Mouse (Mus musculus) heart, embryonic 15.5 days (tissue): ENCODE measurements at regions not wholly inside any gene's neighbourhood (a gene's known extent, or its start where the extent isn't known, plus 50 kb on each side); places are given as distances from the start of the nearest gene placed in this dataset.

Source experiments
- ATAC-seq: fragments of 200-750 bp; cut with Nextera tagmentation; replicated peaks from 2 replicates; pipeline ENCODE4 v1.8.0; 2017; ENCODE audit warnings: low read depth, moderate TSS enrichment; ENCODE audit not compliant: insufficient number of reproducible peaks, insufficient read depth, low FRiP score
- H3K27ac ChIP-seq: fragments of 300-500 bp; sonication (generic); 2 replicates; pipeline ENCODE4 v1.5.1; 2015; ENCODE audit warnings: mild to moderate bottlenecking, inconsistent platforms
- H3K27me3 ChIP-seq: fragments of 300-500 bp; sonication (generic); 2 replicates; pipeline ENCODE4 v1.6.1; 2015; ENCODE audit warnings: inconsistent platforms
- H3K36me3 ChIP-seq: fragments of 300-500 bp; sonication (generic); 2 replicates; pipeline ENCODE4 v1.6.1; 2015; ENCODE audit warnings: mild to moderate bottlenecking, inconsistent platforms
- H3K4me1 ChIP-seq: fragments of 300-500 bp; sonication (generic); replicated peaks from 2 replicates; pipeline ENCODE4 v1.6.1; 2015; ENCODE audit warnings: inconsistent platforms
- H3K4me2 ChIP-seq: fragments of 300-500 bp; sonication (generic); 2 replicates; pipeline ENCODE4 v1.6.1; 2015; ENCODE audit warnings: inconsistent platforms, mild to moderate bottlenecking, moderate library complexity
- H3K4me3 ChIP-seq: fragments of 300-500 bp; sonication (generic); 2 replicates; pipeline ENCODE4 v1.5.1; 2015; ENCODE audit warnings: mild to moderate bottlenecking, inconsistent platforms
- H3K9ac ChIP-seq: fragments of 300-500 bp; sonication (generic); 2 replicates; pipeline ENCODE4 v1.6.1; 2015; ENCODE audit warnings: mild to moderate bottlenecking, inconsistent platforms
- H3K9me3 ChIP-seq: fragments of 300-500 bp; sonication (generic); replicated peaks from 2 replicates; pipeline ENCODE4 v1.6.1; 2016; ENCODE audit warnings: inconsistent platforms
- WGBS: fragments of 180-500 bp; shearing (Covaris S2); methylation state at CpG from one replicate; pipeline ENCODE4 v1.1.7; 2015; ENCODE audit warnings: mixed read lengths; 5-methylcytosine and 5-hydroxymethylcytosine counted together

DNA sequence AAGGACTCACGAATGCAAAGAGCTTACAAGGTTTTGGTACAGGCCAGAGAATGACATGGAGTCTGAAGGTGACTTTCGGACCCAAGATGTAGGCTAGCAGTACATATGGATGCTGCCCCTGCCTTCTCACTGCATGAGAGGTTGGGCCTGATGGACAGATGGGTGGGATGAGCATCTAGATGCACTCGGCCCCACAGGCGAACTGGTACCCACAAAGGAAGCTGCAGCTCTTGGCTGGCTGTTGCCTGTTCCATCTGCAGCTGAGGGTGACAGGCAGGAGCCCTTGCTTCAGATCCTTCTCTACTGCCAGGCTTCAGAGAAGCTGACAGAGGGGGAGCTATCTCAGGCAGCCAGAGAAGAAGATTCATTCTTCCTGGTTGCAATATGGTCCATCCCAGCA, 216.8 kb upstream of the Tas2r119 start:
- Histone ChIP-seq H3K4me1 (no peaks in the 10 kb centered on the region), H3K4me2 (no peak overlapping the region), H3K9ac (no peak overlapping the region), H3K27me3 (no peaks in the 10 kb centered on the region), H3K27ac (no peak overlapping the region), H3K9me3 (no peaks in the 10 kb centered on the region), H3K4me3 (no peak overlapping the region), H3K36me3 (no peaks in the 10 kb centered on the region)
- no peak for ATAC-seq
- WGBS: 75% methylated on average over 4 of the region's 4 CpGs

DNA sequence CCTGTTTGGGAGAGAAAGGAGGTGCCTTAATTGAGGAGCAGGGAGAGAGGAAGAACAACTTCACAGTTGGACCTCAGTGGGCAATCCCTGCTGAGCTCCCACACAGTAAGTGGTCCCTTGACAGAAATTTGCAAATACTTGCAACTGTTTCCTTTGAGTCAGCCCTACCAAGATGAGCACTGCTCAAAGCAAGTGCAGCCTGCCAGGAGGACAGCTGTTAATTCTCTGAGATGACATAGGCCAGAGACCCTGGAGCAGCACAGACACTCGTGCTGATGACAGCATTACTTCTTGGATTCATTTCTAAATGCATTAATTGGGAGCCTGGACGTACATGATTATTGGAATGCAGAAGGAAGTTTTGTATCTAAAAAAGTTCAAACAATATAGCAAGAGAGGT, 215.1 kb upstream of the Tas2r119 start:
- H3K4me1 ChIP-seq: no peaks in the 10 kb centered on the region
- ATAC-seq: no peak
- H3K9me3 ChIP-seq: no peaks in the 10 kb centered on the region

DNA sequence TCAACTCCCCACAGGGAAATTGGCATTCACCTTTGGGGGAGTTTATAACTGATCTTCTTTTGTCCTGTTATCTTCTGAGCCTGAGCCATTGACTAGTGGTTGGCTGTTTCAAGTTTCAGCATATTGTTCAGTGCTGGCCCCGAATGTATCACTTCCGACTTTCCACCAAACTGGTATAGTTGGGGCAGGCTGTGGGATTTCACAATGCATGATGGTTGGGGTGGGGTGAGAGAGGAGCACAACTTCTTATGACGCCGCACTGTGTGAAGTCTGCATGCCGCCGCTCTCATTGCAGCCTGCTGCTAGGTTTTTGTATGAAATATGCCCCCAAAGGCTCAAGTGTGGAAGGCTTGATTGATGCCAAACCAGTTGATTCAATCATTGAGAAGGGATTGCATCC, 212.2 kb upstream of the Tas2r119 start:
- ATAC-seq: no peak
- Histone ChIP-seq H3K4me3 (no peak overlapping the region), H3K9ac (no peak overlapping the region), H3K27me3 (no peaks in the 10 kb centered on the region), H3K27ac (no peak overlapping the region), H3K9me3 (no peaks in the 10 kb centered on the region), H3K36me3 (no peaks in the 10 kb centered on the region), H3K4me1 (no peaks in the 10 kb centered on the region), H3K4me2 (no peak overlapping the region)
- 91% methylated on average over 6 of the region's 6 CpGs for WGBS

More for the DNA sequence above, 215.1 kb upstream of the Tas2r119 start:
- Histone ChIP-seq H3K4me3 (no peak overlapping the region), H3K27ac (no peak overlapping the region), H3K27me3 (no peaks in the 10 kb centered on the region), H3K4me2 (no peak overlapping the region), H3K9ac (no peak overlapping the region), H3K36me3 (no peaks in the 10 kb centered on the region)
- 34% methylated on average over 2 of the region's 2 CpGs for WGBS

DNA sequence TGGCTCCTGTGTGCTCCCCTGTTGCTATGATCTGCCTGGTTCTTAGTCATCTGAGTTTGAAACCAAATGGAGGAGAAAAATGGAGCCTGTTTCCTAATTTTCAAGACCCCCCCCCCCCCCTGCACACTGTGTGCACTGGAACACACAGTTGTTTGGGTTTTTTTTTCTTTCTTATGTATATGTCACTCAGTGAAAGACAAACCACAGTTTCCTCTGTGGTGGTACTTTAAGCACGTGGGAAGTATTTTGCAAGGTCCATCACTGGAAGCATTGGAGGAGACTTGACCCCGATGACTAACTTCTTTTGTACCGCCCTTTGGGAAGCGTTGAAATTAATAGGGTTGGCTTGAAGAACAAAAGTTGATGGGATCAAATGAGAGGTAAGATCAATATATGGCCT, 211.5 kb upstream of the Tas2r119 start:
- Histone ChIP-seq H3K27ac (no peak overlapping the region), H3K4me2 (no peak overlapping the region), H3K9me3 (no peaks in the 10 kb centered on the region), H3K4me3 (no peak overlapping the region), H3K36me3 (no peaks in the 10 kb centered on the region), H3K27me3 (no peaks in the 10 kb centered on the region), H3K4me1 (no peaks in the 10 kb centered on the region), H3K9ac (no peak overlapping the region)
- WGBS: 82% methylated on average over 4 of the region's 4 CpGs
- no peak for ATAC-seq

DNA sequence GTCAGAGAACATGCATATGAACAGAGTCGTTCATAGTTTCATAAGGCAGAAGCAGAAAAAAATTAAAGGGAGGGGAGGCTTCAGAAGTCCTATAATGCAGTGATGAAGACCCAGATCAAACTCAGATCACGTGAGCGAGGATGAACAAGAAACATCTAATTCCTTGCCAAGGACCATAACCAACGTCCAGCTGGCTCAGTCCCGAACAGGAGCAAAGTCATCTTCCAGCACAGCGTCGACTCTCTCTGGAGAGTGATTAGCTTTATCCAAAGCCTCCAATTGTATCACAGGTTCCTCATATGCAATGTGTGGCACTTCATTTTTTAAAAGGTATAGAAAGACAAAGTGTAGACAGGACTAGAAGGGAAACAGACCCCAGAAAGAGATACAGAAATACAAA, 204.2 kb upstream of the Tas2r119 start:
- ATAC-seq: no peak

DNA sequence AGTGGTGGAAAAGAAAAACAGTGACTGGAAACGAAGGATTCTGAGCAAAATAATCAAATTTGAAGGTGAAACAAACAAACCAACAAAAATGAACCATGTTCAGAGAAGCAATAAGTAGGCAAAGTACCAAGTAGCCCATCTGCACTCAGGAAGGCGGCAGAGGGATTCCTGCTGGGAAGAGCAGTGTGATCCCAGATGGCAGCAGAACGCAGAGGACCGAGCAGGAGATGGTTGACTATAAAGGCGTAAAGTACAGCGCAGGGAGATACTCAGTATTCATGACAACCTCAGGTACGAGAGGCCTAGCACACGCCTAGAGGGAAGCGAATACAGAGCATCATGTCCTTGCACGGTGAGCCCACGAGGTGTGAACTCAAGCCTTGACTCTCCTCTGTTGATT, 203.2 kb upstream of the Tas2r119 start:
- 88% methylated on average over 11 of the region's 11 CpGs for WGBS
- Histone ChIP-seq H3K27me3 (no peaks in the 10 kb centered on the region), H3K36me3 (no peaks in the 10 kb centered on the region), H3K4me2 (no peak overlapping the region), H3K4me1 (peaks cover 3% of the 10 kb centered on the region; the same call in 1 of the 2 replicates), H3K9me3 (no peaks in the 10 kb centered on the region), H3K27ac (no peak overlapping the region), H3K4me3 (no peak overlapping the region), H3K9ac (no peak overlapping the region)
- ATAC-seq: no peak

More for the DNA sequence above, 204.2 kb upstream of the Tas2r119 start:
- Histone ChIP-seq H3K4me1 (peaks cover 3% of the 10 kb centered on the region; the same call in 1 of the 2 replicates), H3K36me3 (no peaks in the 10 kb centered on the region), H3K9ac (no peak overlapping the region), H3K9me3 (no peaks in the 10 kb centered on the region), H3K4me3 (no peak overlapping the region), H3K27me3 (no peaks in the 10 kb centered on the region), H3K4me2 (no peak overlapping the region), H3K27ac (no peak overlapping the region)
- WGBS: 68% methylated on average over 7 of the region's 7 CpGs

DNA sequence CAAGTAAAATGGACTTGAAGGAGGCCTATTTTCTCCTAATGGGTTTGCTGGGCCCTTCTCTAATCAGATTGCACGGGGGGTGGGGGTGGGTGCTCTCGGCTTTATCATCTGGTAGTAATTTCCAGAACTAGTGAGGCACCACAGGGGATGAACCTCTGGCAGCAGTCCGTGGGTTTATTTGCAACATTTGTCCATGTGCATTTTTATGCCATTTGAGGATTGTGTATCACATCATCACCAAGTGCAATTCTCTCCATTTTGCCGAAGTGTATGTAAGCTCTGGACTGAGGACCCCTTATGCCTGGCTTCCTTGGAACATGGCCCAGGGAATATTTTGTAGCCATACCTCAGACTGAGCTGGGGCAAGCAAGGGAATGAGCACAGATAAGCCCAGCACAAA, 200.6 kb upstream of the Tas2r119 start:
- Histone ChIP-seq H3K9me3 (no peaks in the 10 kb centered on the region), H3K27me3 (no peaks in the 10 kb centered on the region), H3K4me3 (no peak overlapping the region), H3K9ac (no peak overlapping the region), H3K4me2 (no peak overlapping the region), H3K4me1 (peaks cover 3% of the 10 kb centered on the region; the same call in 1 of the 2 replicates), H3K36me3 (no peaks in the 10 kb centered on the region), H3K27ac (no peak overlapping the region)
- no peak for ATAC-seq
- WGBS: 37% methylated on average over 4 of the region's 4 CpGs

DNA sequence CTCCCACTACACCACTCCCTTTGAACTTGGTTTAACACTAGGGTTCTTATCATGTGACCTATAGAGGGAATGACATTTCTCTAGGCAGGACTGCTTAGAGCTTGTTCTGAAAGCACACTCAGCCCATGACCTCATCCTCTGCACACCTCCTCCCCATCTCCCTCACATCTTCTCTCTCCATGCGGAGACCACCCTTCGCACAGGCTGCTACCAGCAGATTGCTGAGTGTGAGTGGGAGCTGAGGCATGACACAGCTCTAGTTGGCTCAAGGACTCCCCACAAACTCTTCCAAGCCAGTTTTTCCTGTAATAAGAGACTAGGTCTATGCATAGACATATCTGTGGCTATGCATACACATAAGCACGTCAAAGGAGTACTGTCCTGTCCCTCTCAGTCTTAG, 199.5 kb upstream of the Tas2r119 start:
- Histone ChIP-seq H3K9ac (no peak overlapping the region), H3K27ac (no peak overlapping the region), H3K27me3 (no peaks in the 10 kb centered on the region), H3K4me2 (no peak overlapping the region), H3K36me3 (no peaks in the 10 kb centered on the region), H3K4me1 (peaks cover 3% of the 10 kb centered on the region; the same call in 1 of the 2 replicates), H3K9me3 (no peaks in the 10 kb centered on the region), H3K4me3 (no peak overlapping the region)
- WGBS: 73% methylated on average over 3 of the region's 3 CpGs
- no peak for ATAC-seq

DNA sequence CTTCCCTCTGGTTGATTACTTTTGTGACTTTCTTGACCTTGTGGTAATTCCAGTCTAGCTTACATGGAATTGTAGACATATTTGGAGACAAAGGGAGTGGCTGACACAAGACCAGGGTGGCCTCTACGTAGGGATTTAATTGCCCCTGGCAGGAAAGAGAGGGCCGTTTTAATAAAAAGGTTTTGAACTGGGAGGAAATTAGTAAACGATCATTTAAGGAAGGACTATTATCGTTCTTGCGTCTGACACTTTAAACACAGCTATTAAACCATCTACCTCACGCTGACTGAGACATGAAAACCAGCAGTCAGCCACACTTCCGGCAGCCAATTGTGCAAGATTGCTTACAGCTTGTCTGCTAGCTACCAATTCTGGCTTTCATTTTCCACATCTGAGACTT, 197.1 kb upstream of the Tas2r119 start:
- Histone ChIP-seq H3K4me2 (no peak overlapping the region), H3K27ac (no peak overlapping the region), H3K36me3 (no peaks in the 10 kb centered on the region), H3K4me3 (no peak overlapping the region), H3K9me3 (no peaks in the 10 kb centered on the region), H3K4me1 (peaks cover 3% of the 10 kb centered on the region; the same call in 1 of the 2 replicates), H3K27me3 (no peaks in the 10 kb centered on the region), H3K9ac (no peak overlapping the region)
- no peak for ATAC-seq
- 79% methylated on average over 7 of the region's 7 CpGs for WGBS

DNA sequence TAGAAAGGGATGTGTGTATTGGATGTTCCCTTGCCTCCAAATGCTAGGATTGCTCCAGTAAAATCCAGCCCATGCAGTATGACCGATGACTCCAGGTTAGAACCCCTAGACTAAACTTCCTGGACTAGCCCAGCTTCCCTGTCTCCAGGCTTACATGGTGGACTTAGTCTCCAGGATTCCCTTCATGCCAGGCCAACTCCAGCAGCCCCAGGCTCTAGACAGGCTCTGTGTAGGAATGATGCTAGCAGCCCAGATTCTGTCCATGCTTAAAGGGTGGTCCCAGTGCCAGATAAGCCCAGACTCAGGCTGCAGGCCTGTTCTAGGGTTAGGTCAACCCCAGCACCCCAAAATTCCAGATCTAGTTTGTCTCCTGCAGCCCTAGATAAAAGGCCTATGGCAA, 196.3 kb upstream of the Tas2r119 start:
- Histone ChIP-seq H3K27me3 (no peaks in the 10 kb centered on the region), H3K4me3 (no peak overlapping the region), H3K27ac (no peak overlapping the region), H3K36me3 (no peaks in the 10 kb centered on the region), H3K9ac (no peak overlapping the region), H3K9me3 (no peaks in the 10 kb centered on the region), H3K4me1 (peaks cover 3% of the 10 kb centered on the region; the same call in 1 of the 2 replicates), H3K4me2 (no peak overlapping the region)
- 88% methylated on average over 1 of the region's 1 CpGs for WGBS
- ATAC-seq: no peak

DNA sequence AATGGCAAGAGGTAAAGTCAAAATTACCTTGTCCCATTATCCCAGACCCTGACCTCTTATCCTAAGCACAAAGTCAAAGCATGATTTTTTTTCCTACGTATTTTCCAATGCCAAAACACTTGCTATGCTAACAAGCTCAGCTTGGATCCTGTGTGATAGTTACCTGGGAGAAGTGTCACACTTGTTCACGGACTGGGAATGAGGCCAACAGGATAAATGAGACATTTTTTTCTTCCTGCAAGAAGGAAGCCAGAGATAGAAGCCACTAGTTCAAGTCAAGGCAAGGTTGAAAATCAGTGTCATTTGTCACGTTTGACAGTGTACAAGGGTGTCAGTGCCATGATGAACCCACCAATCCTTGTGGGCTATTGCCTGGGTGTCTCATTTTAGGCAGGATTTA, 189.8 kb upstream of the Tas2r119 start:
- ATAC-seq: no peak
- Histone ChIP-seq H3K4me2 (no peak overlapping the region), H3K9ac (no peak overlapping the region), H3K36me3 (no peaks in the 10 kb centered on the region), H3K27ac (no peak overlapping the region), H3K4me1 (no peaks in the 10 kb centered on the region), H3K4me3 (no peak overlapping the region), H3K9me3 (no peaks in the 10 kb centered on the region), H3K27me3 (no peaks in the 10 kb centered on the region)
- WGBS: 51% methylated on average over 3 of the region's 3 CpGs

DNA sequence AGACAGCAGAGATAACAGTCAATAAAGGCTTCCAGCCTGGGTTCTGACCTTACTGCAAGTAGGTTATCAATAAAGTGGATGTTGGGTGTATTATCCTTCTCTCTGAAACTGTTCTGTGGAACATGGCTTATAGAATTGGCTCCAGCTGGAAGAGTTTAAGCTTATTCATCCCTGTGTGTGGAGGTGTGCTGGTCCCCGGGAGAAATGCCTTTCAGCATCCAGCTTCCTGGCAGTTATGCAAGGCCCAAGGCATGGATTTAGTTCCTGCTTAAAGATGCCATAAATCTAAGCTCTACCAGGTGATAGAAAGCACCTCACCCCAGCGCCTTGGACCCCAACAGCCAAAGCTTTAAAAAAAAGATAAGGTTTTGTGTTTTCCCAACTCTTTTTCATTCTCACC, 188.0 kb upstream of the Tas2r119 start:
- 73% methylated on average over 2 of the region's 2 CpGs for WGBS
- H3K27ac ChIP-seq: no peak overlapping the region
- no peak overlapping the region for H3K9ac ChIP-seq
- H3K4me2 ChIP-seq: no peak overlapping the region
- no peaks in the 10 kb centered on the region for H3K27me3 ChIP-seq
- H3K4me1 ChIP-seq: no peaks in the 10 kb centered on the region
- no peak overlapping the region for H3K4me3 ChIP-seq
- no peaks in the 10 kb centered on the region for H3K9me3 ChIP-seq
- H3K36me3 ChIP-seq: no peaks in the 10 kb centered on the region
- ATAC-seq: no peak
